Mouse (Mus musculus) left cerebral cortex, postnatal 14 days (tissue): Measurements from ENCODE around the gene Rbm45. TPM values are rescaled to one million over a fixed set of nuclear protein-coding genes. Genes with fewer than 3 reads are reported as not detected.

ENCODE experiments used
- total RNA-seq, 2 experiments: library from RNA; stranded (reverse); gene quantifications; 2 replicates each; pipeline ENCODE4 v1.2.3; 2021

The Rbm45 gene
- total RNA-seq, 2 experiments from 2014 or later: 38.2 to 40.2 TPM

Other genes with a start within 250 kb of the Rbm45 start
- 1 to 10 TPM; 4.1 to 4.4 TPM for gene Pde11a, start 31.2 kb upstream of the Rbm45 start, total RNA-seq
- gene Cyct, start 9.5 kb upstream of the Rbm45 start, total RNA-seq: not detected
- 10 to 100 TPM; 44.2 to 49.4 TPM for gene Osbpl6, start 36.5 kb downstream of the Rbm45 start, total RNA-seq